Comparison of ENCODE assay signal across 11 mouse cellular contexts in genomic region chr6:72232411-72232810, GRCm38 (mm10). TPM values are rescaled to one million over a fixed set of nuclear protein-coding genes. Genes with fewer than 3 reads are reported as not detected.
A peak's percentile ranks its signal among the peaks of the same experiment; 100 is the strongest.
DNase-seq lines count a peak whose midpoint lies in the region; ATAC-seq and TF ChIP-seq lines count a peak whose summit lies in the region.
"Had no signal": no experiment of that assay in that cellular context is flagged by ENCODE, and none has a peak within 500 bp of the region (broad histone marks: within the 10 kb centered on the region; RNA-seq: fewer than 3 reads in every experiment).

No protein-coding gene starts in this region.

- ATAC-seq in lung, embryonic 15.5 days (ENCODE audit: borderline replicate concordance, extremely low read depth, low FRiP score, low TSS enrichment), result no peak
- peak; percentile 26; the same call in 1 of the 2 replicates for ATAC-seq in common myeloid progenitor, adult 5-6 weeks (replicated peaks; ENCODE audit: low read depth, poor library complexity, severe bottlenecking)
- ATAC-seq in limb, embryonic 11.5 days (ENCODE audit: insufficient number of reproducible peaks, low FRiP score, low TSS enrichment, low read depth), result no peak
- no peak for ATAC-seq in granulocyte monocyte progenitor cell, adult 5-6 weeks (replicated peaks; ENCODE audit: poor library complexity, severe bottlenecking)

- no peak overlapping the region for H3K27ac ChIP-seq in heart, embryonic 10.5 days
- no peak overlapping the region for H3K27ac ChIP-seq in lung, embryonic 15.5 days
- no peak overlapping the region for H3K27ac ChIP-seq in limb, embryonic 11.5 days (replicated peaks; ENCODE audit: low read depth, low read length)
- H3K27ac ChIP-seq: left cerebral cortex, adult 2 months had no signal

- peaks cover 74% of the 10 kb centered on the region for H3K4me1 ChIP-seq in heart, embryonic 10.5 days
- H3K4me1 ChIP-seq in lung, embryonic 15.5 days, result peaks cover 57% of the 10 kb centered on the region
- 0 out of 2 replicates have a peak, but pooled peaks cover 9% of the 10 kb centered on the region for H3K4me1 ChIP-seq in lung, adult 2 months (ENCODE audit: control insufficient read depth, insufficient read depth, low read length)
- peaks cover 45% of the 10 kb centered on the region for H3K4me1 ChIP-seq in limb, embryonic 11.5 days (ENCODE audit: control insufficient read depth, insufficient read depth, low read length)

- no peaks in the 10 kb centered on the region for H3K9me3 ChIP-seq in heart, embryonic 10.5 days
- no peaks in the 10 kb centered on the region for H3K9me3 ChIP-seq in lung, embryonic 15.5 days
- H3K9me3 ChIP-seq in limb, embryonic 11.5 days (ENCODE audit: control insufficient read depth, low read length), result no peaks in the 10 kb centered on the region

- no peak overlapping the region; the same call in 1 of the 2 replicates for H3K9ac ChIP-seq in lung, embryonic 15.5 days
- H3K9ac ChIP-seq in limb, embryonic 11.5 days (ENCODE audit: low read length), result no peak overlapping the region

- intact Hi-C loops in heart, postnatal 36 days (cut with DNase I), result loop anchor here (1.0 kb wide), 1 partner anchor 13 kb away; no protein-coding TSS in a partner anchor
- intact Hi-C loops in left cerebral cortex, postnatal 25 days (cut with DNase I), result no loop called here

- H3K4me3 ChIP-seq in heart, embryonic 10.5 days, result peak overlapping the region; percentile 80; the same call in 1 of the 2 replicates
- peak overlapping the region; percentile 77 for H3K4me3 ChIP-seq in lung, embryonic 15.5 days
- H3K4me3 ChIP-seq in lung, adult 2 months (replicated peaks; ENCODE audit: extremely low read depth, low read depth, low read length), result no peak overlapping the region
- no peak overlapping the region for H3K4me3 ChIP-seq in limb, embryonic 11.5 days (ENCODE audit: low read depth, low read length)
- H3K4me3 ChIP-seq: left cerebral cortex, adult 2 months had no signal

- TF ChIP-seq POLR2A in lung, adult 2 months (IDR thresholded peaks at IDR 0.05; ENCODE audit: borderline replicate concordance, extremely low read depth, low read depth, low read length), result no peak

- WGBS in heart, embryonic 10.5 days, result 89% methylated on average over 14 of the region's 14 CpGs
- WGBS in lung, embryonic 15.5 days, result 86% methylated on average over 14 of the region's 14 CpGs
- 87% methylated on average over 14 of the region's 14 CpGs for WGBS in lung, adult 2 months
- WGBS in limb, embryonic 11.5 days, result 92% methylated on average over 14 of the region's 14 CpGs

- H3K27me3 ChIP-seq in heart, embryonic 10.5 days (ENCODE audit: insufficient read depth, poor library complexity, severe bottlenecking), result peaks cover 57% of the 10 kb centered on the region
- H3K27me3 ChIP-seq in lung, embryonic 15.5 days, result peaks cover 11% of the 10 kb centered on the region; the same call in 1 of the 2 replicates
- H3K27me3 ChIP-seq in limb, embryonic 11.5 days (ENCODE audit: control insufficient read depth, insufficient read depth, low read length), result no peaks in the 10 kb centered on the region

- no peak for TF ChIP-seq CTCF in lung, adult 2 months (IDR thresholded peaks at IDR 0.05; ENCODE audit: insufficient read depth, low read length)

- peak overlapping the region; percentile 98 for H3K4me2 ChIP-seq in lung, embryonic 15.5 days
- H3K4me2 ChIP-seq in limb, embryonic 11.5 days (ENCODE audit: low read depth, severe bottlenecking), result peak overlapping the region; percentile 98; the same call in 1 of the 2 replicates

- no peak for DNase-seq in heart, embryonic 10.5 days (ENCODE audit: low spot score)
- DNase-seq in heart, postnatal 36 days, result no peak
- no peak for DNase-seq in lung, adult 2 months
- DNase-seq in limb, embryonic 11.5 days (ENCODE audit: low spot score), result no peak
- DNase-seq in left cerebral cortex, postnatal 25 days (ENCODE audit: low spot score in 2 of 2), result no peak
- DNase-seq: adrenal gland, postnatal 36 days; gastrocnemius, postnatal 10 days had no signal

- H3K36me3 ChIP-seq in heart, embryonic 10.5 days, result no peaks in the 10 kb centered on the region
- H3K36me3 ChIP-seq in lung, embryonic 15.5 days, result no peaks in the 10 kb centered on the region
- no peaks in the 10 kb centered on the region for H3K36me3 ChIP-seq in limb, embryonic 11.5 days (ENCODE audit: control insufficient read depth, insufficient read depth, low read length)

RNA-seq across cellular contexts. Expression of gene Atoh8, which starts 3.0 kb away (rescaled TPM):
- 10.9 and 15.7 TPM in 2 replicates for polyA plus RNA-seq in heart, embryonic 10.5 days (2016; fragmentation: Nextera tagmentation; extraction: Ambion mirVana)
- 10 to 100 TPM in 1 of 2 experiments, 1 to 10 TPM in 1; 10.0 to 11.4 TPM for total RNA-seq in heart, postnatal 36 days (2021)
- polyA plus RNA-seq in lung, embryonic 15.5 days (2015; fragmentation: Nextera tagmentation; extraction: Ambion mirVana), result 25.4 and 27.8 TPM in 2 replicates
- polyA plus RNA-seq in lung, adult 2 months (2012; rRNA removed), result 26.4 and 26.7 TPM in 2 replicates
- 0.39 and 0.82 TPM in 2 replicates for total RNA-seq in common myeloid progenitor, adult 5-6 weeks (2017)
- polyA plus RNA-seq in limb, embryonic 11.5 days (2014; fragmentation: Nextera tagmentation; extraction: Ambion mirVana), result 22.3 and 22.9 TPM in 2 replicates
- 1 to 10 TPM; 1.4 to 1.8 TPM for total RNA-seq in left cerebral cortex, postnatal 25 days (2021)
- total RNA-seq in granulocyte monocyte progenitor cell, adult 5-6 weeks (2014; fragmentation: Nextera tagmentation), result 1.5 TPM in 1 of 2 replicates, not detected in the other
- not detected in 2 replicates for total RNA-seq in granulocyte monocyte progenitor cell, adult 5-6 weeks (2017)

Comparison
In these comparisons a context has a peak if more than half of its experiments do, and no peak if none do; other contexts are left out.
1. H3K4me3 ChIP-seq: peak in heart, embryonic 10.5 days (single experiment) and lung, embryonic 15.5 days (single experiment); none in lung, adult 2 months (single experiment) and limb, embryonic 11.5 days (single experiment).